Mouse (Mus musculus): ENCODE measurements around the gene Arhgap30.

DNA sequence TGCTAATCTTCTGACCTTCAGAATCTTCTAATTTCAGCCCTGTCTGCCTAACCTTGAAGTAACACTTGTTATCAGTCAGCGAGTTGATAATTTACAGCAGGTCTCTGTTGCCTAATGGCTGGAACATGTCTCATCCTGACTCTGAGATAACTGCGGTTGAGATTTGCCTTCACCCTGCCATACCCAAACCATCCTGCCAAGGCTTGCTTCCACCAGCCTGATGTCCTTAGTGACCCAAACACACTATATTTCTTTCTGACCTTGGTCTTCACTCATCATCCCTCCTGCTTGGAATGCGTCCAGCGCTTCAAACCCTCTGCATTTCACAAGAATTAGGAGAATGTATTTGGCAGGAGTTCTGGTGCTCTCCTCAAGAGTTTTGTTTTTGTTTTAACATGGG lies 36.4 kb downstream of the Arhgap30 start:
- TF ChIP-seq POLR2A (IDR thresholded peaks at IDR 0.05; ENCODE audit: insufficient read length, low read depth) (no peak), TCF12 (IDR thresholded peaks at IDR 0.05; ENCODE audit: insufficient read depth, poor library complexity, severe bottlenecking) (no peak), MAX (IDR thresholded peaks at IDR 0.05; ENCODE audit: low read depth) (no peak)

Data from myocyte (in vitro differentiated cells).